Mouse (Mus musculus) heart, adult 2 months (tissue): Measurements from ENCODE around the gene Tbx15. TPM values are rescaled to one million over a fixed set of nuclear protein-coding genes. Genes with fewer than 3 reads are reported as not detected.

Source experiments
- DNase-seq, 2 experiments: peaks; one replicate each; pipeline ENCODE4 v3.0.0; 2021
- H3K27ac ChIP-seq: fragments of 200-600 bp; 2 replicates; pipeline ENCODE4 v1.8.1; 2022
- H3K27me3 ChIP-seq: fragments of 200-500 bp; 2 replicates; pipeline ENCODE4 v1.6.1; 2012; ENCODE audit warnings: mild to moderate bottlenecking, low read length, inconsistent platforms, mixed read lengths; ENCODE audit not compliant: control insufficient read depth, insufficient read depth
- H3K36me3 ChIP-seq: fragments of 200-500 bp; 2 replicates; pipeline ENCODE4 v1.6.1; 2012; ENCODE audit warnings: low read length, inconsistent platforms; ENCODE audit not compliant: control insufficient read depth, insufficient read depth
- H3K4me1 ChIP-seq: fragments of 200-500 bp; 2 replicates; pipeline ENCODE4 v1.6.1; 2011; ENCODE audit warnings: low read length; ENCODE audit not compliant: control insufficient read depth, insufficient read depth
- H3K4me3 ChIP-seq: fragments of 200-600 bp; 2 replicates; pipeline ENCODE4 v1.8.1; 2022
- H3K79me2 ChIP-seq: fragments of 200-500 bp; replicated peaks from 2 replicates; pipeline ENCODE4 v1.6.1; 2012; ENCODE audit warnings: mild to moderate bottlenecking, inconsistent platforms, low read length, moderate library complexity, mixed read lengths; ENCODE audit not compliant: control insufficient read depth, insufficient read depth
- H3K9ac ChIP-seq: fragments of 200-500 bp; 2 replicates; pipeline ENCODE4 v1.6.1; 2012; ENCODE audit warnings: low read depth, mild to moderate bottlenecking, control low read depth, inconsistent platforms, low read length, mixed read lengths
- CTCF ChIP-seq: fragments of 200-600 bp; IDR thresholded peaks from 2 replicates; pipeline ENCODE4 v1.8.1; 2022; ENCODE audit warnings: antibody characterized with exemption, mild to moderate bottlenecking, moderate library complexity
- EP300 ChIP-seq: fragments of 200-500 bp; IDR thresholded peaks from 2 replicates; pipeline ENCODE4 v1.6.1; 2011; ENCODE audit warnings: low read depth, low read length, control low read depth; ENCODE audit not compliant: insufficient read depth
- POLR2A ChIP-seq: fragments of 200-500 bp; IDR thresholded peaks from 2 replicates; pipeline ENCODE4 v1.6.1; 2011; ENCODE audit warnings: mild to moderate bottlenecking, low read depth, low read length, control low read depth; ENCODE audit not compliant: insufficient read depth
- WGBS: fragments of 180-500 bp; shearing (Covaris S2); methylation state at CpG from one replicate; pipeline ENCODE4 v1.1.7; 2018; 5-methylcytosine and 5-hydroxymethylcytosine counted together
- intact Hi-C: fragments of 180-260 bp; cut with DNase I; formaldehyde crosslinking; loops from one replicate; pipeline ENCODE4 v1.15.1; 2025
- polyA plus RNA-seq: library from polyadenylated mRNA; depleted of rRNA; stranded (reverse); fragments of >200 nt; gene quantifications from 2 replicates; pipeline ENCODE4 v1.2.3, GENCODE M21; 2012
- total RNA-seq, 2 experiments: library from RNA; stranded (reverse); gene quantifications; 2 replicates each; pipeline ENCODE4 v1.2.3; 2021

Gene Tbx15
- total and polyA plus RNA-seq, 3 experiments: 0.07 to 0.29 (median 0.27) TPM

- DNase-seq: no peak
- TF ChIP-seq POLR2A: no peak
- TF ChIP-seq CTCF: no peak
- TF ChIP-seq EP300: no peak
- Histone ChIP-seq H3K4me3 (no peak overlapping the region), H3K27me3 (peaks cover 50% of the 10 kb centered on the region), H3K4me1 (no peaks in the 10 kb centered on the region), H3K27ac (no peak overlapping the region), H3K79me2 (no peaks in the 10 kb centered on the region), H3K36me3 (no peaks in the 10 kb centered on the region), H3K9ac (no peak overlapping the region)
- intact Hi-C loops: loop anchor here (10.0 kb wide), 1 partner anchor 572 kb away; no protein-coding TSS in a partner anchor
- 14% methylated on average over 16 of the region's 16 CpGs for WGBS
Measured at GRCm38 (mm10) chr3:99252461-99253091, 12.4 kb downstream of the Tbx15 start.

- 4% methylated on average over 12 of the region's 12 CpGs for WGBS
- H3K4me3 ChIP-seq: no peak overlapping the region
- H3K27ac ChIP-seq: no peak overlapping the region
- no peak overlapping the region for H3K9ac ChIP-seq
- H3K79me2 ChIP-seq: no peaks in the 10 kb centered on the region
- no peaks in the 10 kb centered on the region for H3K36me3 ChIP-seq
- peaks cover 53% of the 10 kb centered on the region for H3K27me3 ChIP-seq
- DNase-seq: no peak
- intact Hi-C loops: loop anchor here (10.0 kb wide), 1 partner anchor 572 kb away; no protein-coding TSS in a partner anchor
- no peaks in the 10 kb centered on the region for H3K4me1 ChIP-seq
- TF ChIP-seq EP300 (no peak), CTCF (no peak), POLR2A (no peak)
Measured at GRCm38 (mm10) chr3:99253092-99253488, 12.9 kb downstream of the Tbx15 start.

- DNase-seq: peak; percentile 33 to 64
- H3K79me2 ChIP-seq: no peaks in the 10 kb centered on the region
- 1% methylated on average over 73 of the region's 73 CpGs for WGBS
- intact Hi-C loops: loop anchor here (10.0 kb wide), 1 partner anchor 571 kb away; no protein-coding TSS in a partner anchor
- no peaks in the 10 kb centered on the region for H3K36me3 ChIP-seq
- no peak overlapping the region for H3K27ac ChIP-seq
- TF ChIP-seq CTCF: no peak
- TF ChIP-seq POLR2A: no peak
- peaks cover 53% of the 10 kb centered on the region for H3K27me3 ChIP-seq
- peak overlapping the region; percentile 51 for H3K4me3 ChIP-seq
- H3K9ac ChIP-seq: peak overlapping the region; percentile 44; the same call in 1 of the 2 replicates
- H3K4me1 ChIP-seq: no peaks in the 10 kb centered on the region
Measured at GRCm38 (mm10) chr3:99253497-99254451, 13.6 kb downstream of the Tbx15 start.

- intact Hi-C loops: loop anchor here (10.0 kb wide), 1 partner anchor 570 kb away; no protein-coding TSS in a partner anchor
- DNase-seq: no peak
- WGBS: 10% methylated on average over 15 of the region's 15 CpGs
Measured at GRCm38 (mm10) chr3:99254559-99255151, 14.5 kb downstream of the Tbx15 start.

GRCm38 (mm10) chr3:99255411-99256365 lies 15.5 kb downstream of the Tbx15 start:
- WGBS: 17% methylated on average over 11 of the region's 11 CpGs
- Histone ChIP-seq H3K36me3 (no peaks in the 10 kb centered on the region), H3K79me2 (no peaks in the 10 kb centered on the region), H3K4me3 (no peak overlapping the region), H3K27ac (no peak overlapping the region), H3K9ac (no peak overlapping the region), H3K27me3 (peaks cover 47% of the 10 kb centered on the region), H3K4me1 (no peaks in the 10 kb centered on the region)
- TF ChIP-seq EP300: no peak
- TF ChIP-seq CTCF: no peak
- no peak for TF ChIP-seq POLR2A
- no peak for DNase-seq
- intact Hi-C loops: loop anchor here (10.0 kb wide), 1 partner anchor 569 kb away; no protein-coding TSS in a partner anchor

More at GRCm38 (mm10) chr3:99254559-99255151, 14.5 kb downstream of the Tbx15 start:
- Histone ChIP-seq H3K27me3 (peaks cover 48% of the 10 kb centered on the region), H3K9ac (no peak overlapping the region), H3K27ac (no peak overlapping the region), H3K36me3 (no peaks in the 10 kb centered on the region), H3K4me1 (no peaks in the 10 kb centered on the region), H3K79me2 (no peaks in the 10 kb centered on the region), H3K4me3 (no peak overlapping the region)
- TF ChIP-seq EP300: no peak
- no peak for TF ChIP-seq POLR2A
- TF ChIP-seq CTCF: no peak
